Mouse (Mus musculus) brain, embryonic 18.5 days (tissue): ENCODE data around the gene Gm10134.
"Not testable (repeated sequence)": the region's sequence is repeated elsewhere in the genome, so short reads cannot be mapped to it uniquely, and the experiment has no call there.

Experiments used
- DNase-seq: peaks from one replicate; pipeline ENCODE4 v3.0.0-alpha.2; 2012; ENCODE audit warnings: low read depth, low spot score

The Gm10134 gene

DNA sequence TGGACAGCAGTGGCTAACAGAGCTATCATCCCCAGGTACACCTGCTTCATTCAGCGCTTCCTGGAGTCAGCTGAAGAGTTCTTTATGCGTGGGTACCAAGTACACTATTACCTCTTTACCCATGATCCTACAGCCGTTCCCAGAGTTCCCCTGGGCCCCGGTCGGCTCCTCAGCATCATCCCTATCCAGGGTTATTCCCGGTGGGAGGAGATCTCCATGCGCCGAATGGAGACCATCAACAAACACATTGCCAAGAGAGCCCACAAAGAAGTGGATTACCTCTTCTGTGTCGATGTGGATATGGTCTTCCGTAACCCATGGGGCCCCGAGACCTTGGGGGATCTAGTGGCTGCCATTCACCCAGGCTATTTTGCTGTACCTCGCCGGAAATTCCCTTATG, 1.2 kb upstream of the Gm10134 start:
- no peak for DNase-seq

DNA sequence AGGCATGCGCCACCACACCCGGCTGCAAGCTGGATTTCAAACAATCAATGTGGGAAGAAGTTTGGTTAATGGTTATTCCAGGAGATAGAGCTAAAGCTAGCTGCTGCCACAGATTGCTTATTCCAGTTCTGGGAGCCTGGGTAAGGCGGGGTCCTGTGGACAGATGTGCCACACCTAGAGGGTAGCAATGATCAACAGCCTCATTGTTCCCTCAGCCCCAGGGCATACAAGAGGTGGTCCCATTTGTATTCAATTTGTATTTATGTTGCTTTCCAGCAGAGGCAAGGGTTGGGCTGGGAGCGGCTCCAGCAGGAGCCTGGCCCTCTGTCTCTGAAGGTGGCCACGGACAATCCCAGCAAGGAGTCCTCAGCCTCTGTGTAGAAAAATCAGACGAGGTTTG, 396 bp downstream of the Gm10134 start:
- no peak for DNase-seq

DNA sequence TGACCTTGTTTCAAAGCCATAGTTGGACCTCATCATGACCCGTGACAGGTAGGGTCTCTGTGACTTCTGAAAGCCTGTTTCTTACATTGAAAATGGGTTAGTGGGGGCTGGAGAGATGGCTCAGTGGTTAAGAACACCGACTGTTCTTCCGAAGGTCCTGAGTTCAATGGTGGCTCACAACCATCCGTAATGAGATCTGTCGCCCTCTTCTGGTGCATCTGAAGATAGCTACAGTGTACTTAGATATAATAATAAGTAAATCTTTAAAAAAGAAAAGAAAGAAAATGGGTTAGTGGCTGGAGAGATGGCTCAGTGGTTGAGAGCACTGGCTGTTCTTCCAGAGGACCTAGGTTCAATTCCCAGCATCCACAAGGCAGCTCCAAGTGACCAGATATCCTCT, 5.7 kb downstream of the Gm10134 start:
- DNase-seq = not testable (repeated sequence)

DNA sequence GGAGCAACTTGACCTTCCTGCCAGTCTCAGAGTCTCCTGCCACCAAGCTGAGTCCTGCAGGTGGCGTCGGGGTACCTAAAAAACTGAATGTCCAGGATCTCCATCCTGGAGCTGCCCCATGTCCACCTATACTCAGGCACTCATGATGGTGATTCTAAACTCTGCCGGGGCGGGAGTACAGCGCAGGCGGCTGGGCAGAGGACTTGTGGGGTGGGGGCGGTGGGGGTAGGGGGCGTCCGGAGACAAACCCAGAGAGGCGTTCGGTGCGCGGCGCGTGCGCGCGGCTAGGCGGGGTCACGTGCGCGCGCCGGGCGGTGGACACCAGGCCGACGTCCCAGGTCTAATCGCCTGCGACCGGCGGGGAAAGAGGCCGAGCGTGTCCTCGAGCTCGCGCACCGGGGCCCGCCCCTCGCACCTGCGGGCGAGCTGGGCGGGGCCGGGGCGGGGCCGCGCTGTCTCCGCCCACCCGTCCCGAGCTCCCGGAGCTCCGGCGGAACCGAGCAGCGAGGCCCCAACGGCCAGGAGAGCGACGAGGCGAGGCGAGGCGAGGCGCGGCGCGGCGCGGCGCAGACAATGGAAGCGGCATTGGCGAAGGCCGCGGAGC, 7.0 kb downstream of the Gm10134 start, which contains the start of gene Ralgds:
TSS of gene Ralgds (plus strand) at position 328 of the 604 bp plus-strand sequence.
- DNase-seq = no peak

DNA sequence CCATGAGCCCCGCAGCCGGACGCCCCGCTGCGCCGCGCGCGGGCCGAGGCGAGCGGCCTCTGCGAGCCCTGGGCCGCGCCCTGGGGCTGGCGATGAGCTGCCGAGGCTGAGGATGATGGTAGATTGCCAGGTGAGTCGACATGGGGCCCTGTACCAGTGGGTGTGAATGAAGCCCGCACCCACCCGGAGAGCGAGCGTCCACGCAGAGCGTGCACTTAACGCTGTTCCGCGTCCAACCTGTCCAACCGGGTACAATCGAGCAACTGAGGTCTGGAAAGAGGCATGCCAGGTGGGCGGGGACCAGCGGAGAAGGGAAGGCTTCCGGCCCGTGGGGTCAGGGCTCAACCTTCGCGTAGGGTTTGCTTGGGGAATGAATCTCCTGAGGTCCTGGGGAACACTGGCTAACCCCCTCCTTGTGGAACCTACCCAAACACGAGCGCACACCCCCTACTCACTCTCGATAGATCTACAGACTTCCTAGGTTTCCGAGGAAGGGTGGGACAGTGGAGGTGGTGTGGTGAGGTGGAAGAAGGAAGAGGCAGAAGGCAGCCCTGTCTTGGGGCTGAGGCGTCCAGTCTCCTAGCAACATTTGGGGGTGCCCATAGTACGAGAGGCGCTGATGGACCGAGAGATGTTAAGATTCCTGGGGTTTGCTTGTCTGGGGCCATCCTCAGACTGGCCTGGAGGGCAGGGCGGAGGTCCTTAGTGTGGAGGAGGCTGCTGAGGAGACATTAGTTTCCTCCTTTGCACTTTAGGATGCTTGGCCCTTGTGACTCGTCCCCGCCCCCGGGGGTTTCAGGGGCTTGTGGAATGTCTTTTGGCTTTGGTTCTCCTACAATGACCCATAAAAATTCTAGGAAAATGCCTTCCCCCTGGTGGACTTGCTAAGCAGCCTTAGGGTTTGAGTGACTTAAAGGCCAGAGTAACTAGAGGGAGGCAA, 7.8 kb downstream of the Gm10134 start:
- DNase-seq = no peak

DNA sequence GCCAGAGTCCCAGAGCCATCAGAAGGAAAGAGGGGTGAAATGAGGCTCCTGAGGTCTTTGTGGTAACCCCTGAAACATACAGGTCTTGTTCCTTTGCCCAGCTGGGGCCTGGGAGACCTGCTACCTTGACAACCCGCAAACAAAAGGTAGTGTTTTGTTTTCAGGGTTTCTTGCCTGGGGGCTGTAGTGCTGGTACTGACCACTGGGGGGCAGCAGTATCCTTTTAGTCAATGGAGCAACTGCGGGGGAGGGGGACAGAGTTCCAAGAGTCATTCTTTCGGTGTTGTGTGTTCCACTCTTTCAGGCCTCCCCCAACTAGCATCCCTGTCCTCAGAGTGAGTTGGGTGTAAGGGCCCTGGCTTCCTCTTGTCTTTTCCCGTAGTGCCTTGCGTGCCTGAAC, 8.6 kb downstream of the Gm10134 start:
- DNase-seq = no peak

DNA sequence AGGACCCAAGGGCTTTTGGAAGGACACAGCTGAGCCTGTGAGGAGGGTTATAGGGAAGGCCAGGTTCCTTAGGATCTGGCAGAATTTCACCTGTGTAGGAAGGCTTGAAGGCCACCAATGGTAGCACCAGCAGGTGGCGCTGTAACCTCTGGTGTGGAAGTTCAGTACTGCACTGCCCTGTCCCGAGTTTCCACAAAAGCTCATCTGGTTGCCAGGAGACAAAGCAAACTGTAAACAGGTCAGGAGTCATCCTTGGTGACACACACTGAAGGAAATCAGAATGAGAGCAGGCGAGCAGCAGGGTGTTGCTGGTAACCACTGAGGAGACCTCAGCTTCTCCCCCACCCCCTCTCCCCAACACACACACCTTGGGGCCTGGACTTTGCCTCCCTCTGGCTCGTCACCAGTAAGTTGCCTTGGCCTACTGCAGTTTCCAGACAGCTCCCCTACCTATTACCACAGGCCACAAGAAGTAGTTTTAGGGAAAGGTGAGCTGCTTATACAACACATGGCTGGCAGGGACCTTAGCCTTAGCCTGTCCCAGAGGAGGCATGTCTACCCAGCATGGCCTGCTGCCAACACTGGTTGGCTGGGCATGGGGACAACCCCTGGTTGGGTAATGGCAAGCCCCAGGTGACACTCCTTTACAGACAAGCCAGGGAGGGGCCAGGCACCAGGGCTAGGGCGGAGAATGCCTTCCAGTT, 11.5 kb downstream of the Gm10134 start:
- DNase-seq = no peak

DNA sequence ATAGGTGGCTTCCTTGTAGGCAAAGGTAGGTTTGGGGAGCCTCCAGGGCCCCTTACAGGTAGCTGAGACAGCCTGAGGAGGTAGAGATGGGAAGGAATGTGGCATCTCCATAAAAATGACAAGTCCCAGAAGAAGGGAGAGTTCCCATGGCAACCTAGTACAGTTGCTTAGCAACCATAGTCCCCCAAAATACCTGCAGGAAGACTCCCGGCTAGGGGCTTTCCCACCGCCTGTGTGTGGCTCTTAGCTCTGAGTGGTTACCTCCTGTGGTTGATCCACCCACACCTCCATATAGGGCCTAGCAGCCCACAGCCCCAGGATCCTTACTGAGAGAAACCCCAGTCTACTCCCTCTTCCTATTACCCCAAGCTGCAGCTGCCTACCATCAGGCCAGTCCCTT, 12.3 kb downstream of the Gm10134 start:
- DNase-seq = no peak

DNA sequence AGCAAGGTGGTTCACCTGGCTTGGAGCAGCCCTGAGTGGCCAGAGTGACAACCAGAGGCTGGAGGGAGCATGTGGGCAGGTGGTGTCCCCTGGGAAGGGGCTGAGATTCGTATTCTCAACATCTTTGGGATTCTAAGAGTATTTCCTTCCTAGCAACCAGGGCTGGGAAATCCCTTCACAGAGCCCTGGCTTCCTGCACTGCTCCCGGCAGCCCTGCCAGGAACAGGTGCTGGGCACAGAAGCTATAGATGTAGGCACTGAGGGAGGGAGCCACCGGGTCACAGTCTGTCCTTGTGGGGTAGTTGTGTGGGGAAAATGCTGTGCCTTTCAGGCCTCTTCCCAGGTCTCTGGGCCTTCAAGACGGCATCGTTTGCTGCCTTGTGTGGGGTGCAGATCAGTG, 14.7 kb downstream of the Gm10134 start:
- no peak for DNase-seq

DNA sequence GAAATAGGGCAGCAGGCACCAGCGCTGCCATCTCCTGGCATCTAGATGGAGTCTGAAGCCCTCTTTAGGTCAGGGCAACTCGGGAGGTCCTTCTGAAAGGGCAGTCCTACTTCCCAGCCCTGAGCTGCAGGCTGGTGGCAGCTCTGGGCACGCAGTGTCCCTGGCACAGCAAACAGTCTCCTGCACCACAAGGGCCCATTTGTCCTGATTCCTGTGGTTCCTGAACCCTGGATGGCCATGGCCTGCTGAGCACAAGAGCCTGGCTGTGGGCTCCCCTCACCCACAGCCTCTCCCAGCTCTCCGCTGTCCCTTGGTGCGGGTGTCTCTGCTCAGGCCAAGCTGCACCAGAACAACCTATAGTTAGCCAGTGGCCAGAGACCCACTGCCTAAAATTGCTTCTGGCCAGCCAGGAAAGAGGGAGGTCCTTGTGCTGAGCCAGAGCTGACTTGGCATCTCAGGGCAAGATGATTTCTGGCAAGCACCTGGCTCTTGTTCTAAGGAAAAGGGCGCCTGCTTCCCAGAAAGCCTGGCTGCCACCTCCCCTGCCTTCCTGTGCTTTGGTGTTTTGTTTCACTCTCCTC, 15.8 kb downstream of the Gm10134 start:
- DNase-seq = no peak

DNA sequence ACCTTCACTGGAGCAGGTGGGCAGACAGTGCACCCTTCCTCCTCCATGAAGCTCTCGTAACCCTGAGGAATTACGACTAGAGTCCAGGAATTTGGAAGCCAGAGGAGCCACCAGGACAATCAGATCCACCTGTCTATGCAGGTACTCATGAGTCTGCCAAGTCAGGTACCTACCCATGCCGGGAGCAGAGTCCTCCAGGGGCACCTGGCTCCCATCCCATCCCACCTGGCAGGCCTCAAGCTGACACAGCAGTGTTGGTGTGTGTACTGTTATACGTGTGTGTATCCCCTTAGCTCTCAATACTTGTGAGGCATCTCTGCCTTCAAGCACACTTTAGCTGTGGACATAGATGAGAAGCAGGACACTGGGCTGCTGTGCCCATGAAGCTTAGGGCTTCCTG, 16.3 kb downstream of the Gm10134 start:
- DNase-seq = no peak

DNA sequence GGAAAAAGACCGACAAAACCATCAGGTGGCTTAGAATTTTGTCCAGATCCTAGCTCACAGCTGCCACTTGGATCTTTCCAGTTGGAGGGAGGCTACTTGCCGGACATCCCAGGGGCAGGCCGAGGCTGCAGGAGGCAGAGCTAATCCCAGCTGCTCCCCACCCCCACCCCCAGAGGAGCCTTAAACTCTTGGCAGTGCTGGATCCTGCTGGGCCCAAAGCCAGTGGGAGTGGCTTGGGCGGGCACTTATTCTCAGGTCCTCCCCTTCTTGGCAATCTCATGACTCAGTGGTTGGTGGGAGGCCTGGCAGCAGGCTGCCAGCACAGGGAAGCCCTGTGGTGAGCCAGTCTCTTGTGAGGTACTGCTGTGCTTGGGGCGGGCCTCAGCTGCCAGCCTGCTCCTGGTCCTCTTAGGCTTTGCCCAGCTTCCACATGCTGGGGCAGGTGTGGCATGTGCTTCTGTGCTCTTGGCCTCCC, 17.8 kb downstream of the Gm10134 start:
- peak; percentile 80 for DNase-seq

DNA sequence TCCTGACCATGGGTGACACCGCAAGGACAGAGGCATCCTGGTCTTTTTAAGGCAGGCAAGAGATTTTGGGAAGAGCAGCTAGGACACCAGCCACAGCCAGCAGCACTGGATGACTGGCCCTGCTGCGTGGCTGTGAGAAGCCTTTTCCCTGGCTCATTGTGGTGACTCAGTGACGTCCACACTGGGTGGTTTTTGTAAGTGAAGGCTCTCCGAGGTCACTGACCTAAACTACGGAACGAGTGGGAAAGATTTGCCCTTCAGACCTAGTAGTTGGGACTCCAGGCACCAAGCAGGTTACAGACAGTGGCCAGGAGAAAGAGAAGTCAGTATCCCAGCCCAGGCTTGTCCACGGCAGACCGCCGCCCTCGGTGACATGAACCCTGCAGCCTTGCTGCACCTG, 18.5 kb downstream of the Gm10134 start:
- DNase-seq = no peak

DNA sequence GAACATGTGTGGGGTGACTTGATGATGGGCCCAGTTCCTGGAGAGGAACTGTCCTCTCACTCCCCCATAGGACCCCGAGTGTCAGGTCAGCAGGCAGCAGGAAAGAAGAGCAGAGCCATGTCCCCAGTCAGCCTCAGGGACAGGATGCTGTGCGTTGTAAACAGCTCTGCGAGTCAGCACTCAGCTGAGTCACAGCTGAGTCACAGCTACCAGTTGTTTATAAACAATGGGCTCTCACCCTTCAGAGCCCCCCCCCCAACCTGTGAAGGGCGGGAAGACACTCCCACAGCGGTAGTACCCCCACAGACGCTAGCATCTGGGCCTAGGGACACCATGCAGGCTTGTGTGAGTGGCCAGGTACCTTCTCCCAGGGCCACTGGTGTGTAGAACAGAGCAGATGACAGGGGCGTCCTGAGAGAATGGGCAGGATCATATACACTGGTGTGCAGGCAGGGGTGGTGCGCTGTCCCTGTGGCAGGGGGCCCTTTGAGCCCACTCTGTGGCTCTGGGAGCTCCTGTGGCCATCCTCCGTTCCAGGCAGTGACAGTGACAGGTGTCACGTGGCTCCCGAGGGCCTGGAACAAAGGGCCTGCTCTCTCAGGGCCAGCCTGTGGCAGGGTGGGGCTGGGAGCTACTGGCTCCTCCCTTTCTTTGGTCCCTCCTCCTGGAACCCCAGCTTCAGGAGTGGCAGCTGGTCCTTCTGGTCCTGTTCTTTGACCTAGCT, 19.5 kb downstream of the Gm10134 start:
- DNase-seq = no peak

DNA sequence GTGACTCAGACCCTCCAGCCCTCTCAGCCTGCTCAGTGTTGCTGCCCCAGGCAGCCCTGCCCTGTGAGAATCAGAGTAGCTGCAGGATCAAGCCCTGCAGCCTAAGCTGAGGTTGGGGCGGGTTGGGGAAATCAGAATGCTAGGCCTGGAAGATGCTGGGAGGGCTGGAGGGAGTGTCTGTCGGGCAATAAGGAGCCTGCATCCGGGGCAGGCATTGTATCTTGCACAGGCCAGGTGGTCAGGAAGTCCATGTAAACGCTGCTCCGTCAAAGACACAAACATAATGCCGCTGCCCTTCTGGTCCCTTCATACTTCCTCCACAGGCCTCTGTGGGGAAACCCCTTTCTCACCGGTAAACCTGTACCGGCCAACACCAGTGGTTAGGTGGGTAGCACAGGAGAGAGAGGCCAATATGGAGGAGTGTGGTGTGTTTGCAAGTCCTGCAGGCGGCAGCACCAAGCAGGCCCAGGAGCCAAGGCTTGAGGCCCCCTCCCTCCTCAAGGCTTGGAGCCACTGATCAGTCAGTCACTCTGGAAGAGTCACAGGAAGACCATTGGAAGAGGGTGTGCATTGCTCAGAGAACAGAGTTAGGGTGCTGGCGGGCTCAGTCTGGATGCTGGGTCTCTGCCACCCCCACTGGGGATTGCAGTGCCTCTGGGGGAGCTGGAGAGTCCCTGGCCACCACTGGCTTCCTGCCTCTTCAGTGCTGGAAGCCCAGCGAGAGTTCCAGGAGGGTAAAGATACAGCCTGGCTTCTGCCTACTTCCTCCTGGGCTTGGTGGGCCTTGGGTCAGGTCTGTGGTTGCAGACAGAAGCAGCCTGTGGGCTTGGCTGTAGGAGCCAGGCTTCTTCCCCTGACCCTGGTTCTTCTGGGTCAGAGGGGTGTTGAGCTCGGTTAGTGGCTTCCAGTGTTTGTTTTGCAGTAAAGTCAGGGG, 20.3 kb downstream of the Gm10134 start:
- DNase-seq = no peak

DNA sequence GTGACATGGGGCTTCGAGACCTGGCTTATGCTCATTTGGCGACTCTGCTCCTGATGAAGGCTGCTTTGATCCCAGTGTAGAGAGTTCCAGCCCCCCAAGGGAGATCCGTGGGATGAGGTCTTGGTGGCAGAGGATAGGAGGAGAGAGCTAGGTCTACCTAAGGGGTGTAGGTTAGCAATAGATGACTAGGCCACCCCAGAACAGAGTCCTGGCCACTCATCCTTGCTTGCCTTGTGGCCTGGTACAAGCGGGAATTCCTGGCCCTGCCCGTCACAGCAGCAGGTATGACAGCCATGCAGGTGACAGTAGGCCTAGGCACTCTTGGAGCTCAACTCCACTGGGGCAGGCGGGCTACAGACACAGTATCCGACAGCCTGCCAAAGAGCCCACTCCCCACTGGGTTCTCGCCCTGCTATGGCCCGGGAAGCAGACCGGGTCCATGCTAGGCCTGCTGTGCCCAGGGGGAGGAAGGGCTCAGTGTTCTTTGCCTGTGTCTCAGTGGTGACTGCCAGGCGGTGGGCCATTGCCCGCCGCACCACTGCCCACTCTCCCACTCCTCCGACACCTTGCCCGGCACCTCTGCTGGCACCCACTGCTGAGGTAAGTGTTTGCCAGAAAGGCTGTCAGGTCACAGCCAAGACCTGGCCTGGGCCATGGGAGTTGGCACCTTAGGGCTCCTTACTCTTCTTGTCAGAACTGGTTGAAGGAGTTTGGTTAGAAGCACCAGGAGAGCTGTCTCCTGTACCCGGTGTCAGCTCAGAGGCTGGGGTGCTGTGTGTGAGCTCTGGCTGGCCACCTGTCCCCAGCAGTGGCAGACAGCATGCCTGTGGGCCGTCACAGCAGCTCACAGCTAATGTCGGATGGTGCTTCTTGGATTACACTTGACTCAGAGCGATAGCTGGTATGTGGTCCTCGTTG, 21.8 kb downstream of the Gm10134 start:
- no peak for DNase-seq

DNA sequence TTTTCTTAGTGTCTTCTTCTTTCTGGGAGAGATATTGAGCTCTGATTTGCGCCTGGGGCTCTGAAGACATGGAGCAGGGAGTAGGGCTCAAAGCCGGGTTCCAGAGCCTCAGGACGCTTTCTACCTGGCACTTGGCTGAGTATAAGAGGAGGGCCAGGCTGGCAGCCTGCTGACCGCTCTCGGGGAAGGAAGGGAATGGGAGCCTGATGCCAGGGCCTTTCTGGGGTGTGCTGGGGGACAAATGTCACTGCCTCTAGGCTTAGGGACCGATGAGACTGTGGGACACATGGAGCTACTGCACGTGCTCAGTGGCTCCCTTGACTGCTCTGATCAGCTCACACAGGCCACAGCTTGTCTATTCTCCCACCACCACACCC, 22.4 kb downstream of the Gm10134 start:
- DNase-seq = no peak

DNA sequence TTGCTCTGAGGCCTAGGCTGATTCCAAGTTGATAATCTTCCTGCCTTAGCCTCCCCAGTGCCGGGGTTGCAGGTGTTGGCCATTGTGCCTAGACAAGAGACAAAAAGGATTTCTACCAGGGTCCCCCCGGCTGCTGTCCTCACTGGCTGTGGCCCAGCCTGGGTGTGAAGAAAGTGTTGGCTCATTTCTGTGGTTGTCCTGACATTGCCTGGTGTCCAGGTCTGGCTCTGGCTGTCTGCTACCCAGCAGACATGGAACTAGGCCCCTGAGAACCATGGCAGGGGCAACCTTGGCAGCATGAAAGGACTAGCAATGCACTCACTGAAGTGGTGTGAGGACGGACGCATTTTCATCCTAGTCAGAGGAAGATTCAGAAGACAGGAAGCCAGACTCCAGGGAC, 24.0 kb downstream of the Gm10134 start:
- no peak for DNase-seq

DNA sequence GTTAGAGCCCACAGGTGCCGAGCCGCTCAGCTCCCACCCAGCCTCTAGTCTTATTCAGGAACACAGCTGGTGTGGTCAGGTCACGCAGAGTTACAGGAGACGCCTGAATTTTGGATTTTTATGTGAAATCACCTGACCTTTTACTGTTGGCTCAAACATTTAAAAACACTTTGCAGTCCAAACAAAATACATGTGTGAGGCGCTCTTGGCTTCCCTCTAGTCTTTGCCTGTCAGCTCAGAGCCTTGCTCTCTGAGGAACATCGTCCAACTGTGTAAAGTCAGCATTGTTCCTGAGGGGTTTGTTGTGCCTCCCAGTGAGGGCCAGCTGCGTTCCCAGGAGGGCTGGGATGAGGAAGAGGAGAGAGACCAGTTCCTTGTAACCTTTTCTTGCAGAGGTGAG, 24.4 kb downstream of the Gm10134 start:
- DNase-seq = no peak
